Mouse (Mus musculus) liver, embryonic 13.5 days (tissue): ENCODE measurements around the gene Muc5ac. TPM values are rescaled to one million over a fixed set of nuclear protein-coding genes. Genes with fewer than 3 reads are reported as not detected.

Source experiments
- ATAC-seq: fragments of 200-750 bp; cut with Nextera tagmentation; 2 replicates; pipeline ENCODE4 v1.8.0; 2017; ENCODE audit warnings: low read depth, mild to moderate bottlenecking, moderate number of reproducible peaks, moderate library complexity
- DNase-seq: peaks from one replicate; pipeline ENCODE4 v3.0.0; 2022
- H3K27ac ChIP-seq: fragments of 300-500 bp; sonication (generic); 2 replicates; pipeline ENCODE4 v1.5.1; 2015; ENCODE audit warnings: moderate library complexity, mild to moderate bottlenecking, inconsistent platforms
- H3K27me3 ChIP-seq: fragments of 300-500 bp; sonication (generic); 2 replicates; pipeline ENCODE4 v1.6.1; 2015; ENCODE audit warnings: mild to moderate bottlenecking, inconsistent platforms
- H3K36me3 ChIP-seq: fragments of 300-500 bp; sonication (generic); 2 replicates; pipeline ENCODE4 v1.6.1; 2015; ENCODE audit warnings: mild to moderate bottlenecking, inconsistent platforms
- H3K4me1 ChIP-seq: fragments of 300-500 bp; sonication (generic); replicated peaks from 2 replicates; pipeline ENCODE4 v1.6.1; 2015; ENCODE audit warnings: inconsistent platforms
- H3K4me2 ChIP-seq: fragments of 300-500 bp; sonication (generic); 2 replicates; pipeline ENCODE4 v1.6.1; 2015; ENCODE audit warnings: inconsistent platforms, mild to moderate bottlenecking, moderate library complexity
- H3K4me3 ChIP-seq: fragments of 300-500 bp; sonication (generic); replicated peaks from 2 replicates; pipeline ENCODE4 v1.5.1; 2015; ENCODE audit warnings: mild to moderate bottlenecking, inconsistent platforms
- H3K9ac ChIP-seq: fragments of 300-500 bp; sonication (generic); 2 replicates; pipeline ENCODE4 v1.6.1; 2015; ENCODE audit warnings: mild to moderate bottlenecking, inconsistent platforms
- H3K9me3 ChIP-seq: fragments of 300-500 bp; sonication (generic); replicated peaks from 2 replicates; pipeline ENCODE4 v1.6.1; 2016; ENCODE audit warnings: inconsistent platforms
- WGBS: fragments of 180-500 bp; shearing (Covaris S2); methylation state at CpG from one replicate; pipeline ENCODE4 v1.1.7; 2015; ENCODE audit not compliant: insufficient replicate concordance; 5-methylcytosine and 5-hydroxymethylcytosine counted together
- polyA plus RNA-seq: library from polyadenylated mRNA; unstranded; fragments of >200 nt; fragmentation: Nextera tagmentation; extraction: Ambion mirVana; gene quantifications from 2 replicates; pipeline ENCODE4 v1.2.1, GENCODE M21; 2015

Muc5ac gene
- polyA plus RNA-seq, 1 experiment from 2014 or later, result not detected

DNA sequence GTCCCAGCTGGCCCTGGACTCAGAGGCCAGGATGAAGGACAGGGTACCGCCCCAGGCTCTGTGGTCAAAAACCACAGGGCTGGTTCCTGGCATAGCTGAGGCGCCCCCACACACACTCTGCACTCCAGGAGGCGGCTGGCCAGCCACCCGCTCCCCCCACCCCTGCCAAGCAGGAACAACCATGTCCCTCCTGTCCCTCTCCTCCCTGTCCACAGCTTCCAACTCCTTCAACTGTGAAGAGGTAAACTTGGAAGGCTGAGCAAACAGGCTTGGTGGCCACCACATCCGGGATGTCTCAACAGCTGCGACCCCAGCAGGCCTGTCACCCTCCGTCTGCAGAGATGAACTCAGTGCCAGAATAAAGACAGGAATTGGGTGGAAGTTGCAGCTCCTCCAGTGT is 47.2 kb downstream of the Muc5ac start:
- ATAC-seq, result no peak
- Histone ChIP-seq H3K9ac (no peak overlapping the region), H3K9me3 (no peaks in the 10 kb centered on the region), H3K4me3 (no peak overlapping the region), H3K27me3 (0 out of 2 replicates have a peak, but pooled peaks cover 11% of the 10 kb centered on the region), H3K4me2 (no peak overlapping the region), H3K36me3 (no peaks in the 10 kb centered on the region), H3K4me1 (0 out of 2 replicates have a peak, but pooled peaks cover 5% of the 10 kb centered on the region), H3K27ac (no peak overlapping the region)
- DNase-seq, result no peak
- WGBS, result 24% methylated on average over 7 of the region's 7 CpGs

DNA sequence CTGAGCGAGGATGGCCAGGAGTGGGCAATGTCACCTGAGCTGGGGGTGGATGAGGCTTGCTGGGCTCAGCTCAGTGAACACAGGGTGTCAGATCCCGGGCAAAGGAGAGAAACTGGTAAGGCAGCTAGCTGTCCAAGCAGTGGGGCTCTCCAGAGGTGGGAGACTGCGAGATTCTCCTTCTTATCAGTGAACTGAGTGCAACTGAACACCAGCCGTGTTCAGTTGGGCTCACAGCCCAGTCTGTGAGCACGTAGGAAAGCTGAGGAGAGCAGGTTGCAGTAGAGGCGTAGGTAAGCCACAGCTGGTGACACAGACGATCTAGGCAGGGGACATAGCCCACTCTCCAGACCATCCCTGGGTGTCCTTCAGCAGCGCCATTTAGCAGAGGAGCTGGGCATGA is 47.7 kb downstream of the Muc5ac start:
- no peak for ATAC-seq
- H3K4me2 ChIP-seq, result no peak overlapping the region
- 0 out of 2 replicates have a peak, but pooled peaks cover 5% of the 10 kb centered on the region for H3K4me1 ChIP-seq
- no peak overlapping the region for H3K4me3 ChIP-seq
- 0 out of 2 replicates have a peak, but pooled peaks cover 11% of the 10 kb centered on the region for H3K27me3 ChIP-seq
- no peak overlapping the region for H3K9ac ChIP-seq
- H3K9me3 ChIP-seq, result no peaks in the 10 kb centered on the region
- WGBS, result 40% methylated on average over 8 of the region's 8 CpGs
- no peak for DNase-seq
- H3K27ac ChIP-seq, result no peak overlapping the region
- H3K36me3 ChIP-seq, result no peaks in the 10 kb centered on the region

DNA sequence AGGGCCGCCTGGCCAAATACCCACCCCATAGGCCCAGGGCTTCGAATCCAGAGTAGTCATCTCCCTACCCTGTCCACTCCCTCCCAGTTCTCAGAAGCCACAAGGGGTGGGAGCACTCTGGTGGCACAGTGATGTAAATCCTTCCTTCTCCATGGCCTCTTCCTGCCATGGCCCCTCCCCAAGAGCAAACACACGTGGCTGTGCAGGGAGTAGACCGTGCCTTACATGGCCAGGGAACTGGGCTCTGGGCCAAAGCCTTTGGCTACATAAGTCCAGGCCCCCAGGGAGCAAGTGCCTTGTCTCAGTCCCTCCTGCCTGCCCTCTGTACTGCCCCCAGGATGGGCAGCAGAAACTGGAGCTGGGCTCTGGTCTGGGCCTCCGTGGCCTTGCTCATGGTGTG is 50.0 kb downstream of the Muc5ac start, which contains the start of gene Muc5b:
Gene Muc5b, plus strand, starts transcription at position 292 of the 400 bp plus-strand sequence.
- H3K4me2 ChIP-seq, result no peak within 1 kb of the TSS
- H3K4me1 ChIP-seq, result 0 out of 2 replicates have a peak, but pooled peaks cover 5% of the 10 kb centered on the region
- 37% methylated on average over 5 of the region's 5 CpGs for WGBS
- no peaks in the 10 kb centered on the region for H3K9me3 ChIP-seq
- H3K27ac ChIP-seq, result no peak within 1 kb of the TSS
- DNase-seq, result no peak
- peak; percentile 29; the same call in 1 of the 2 replicates for ATAC-seq
- peaks cover 11% of the 10 kb centered on the region; the same call in 1 of the 2 replicates for H3K27me3 ChIP-seq
- no peak within 1 kb of the TSS for H3K4me3 ChIP-seq
- no peaks in the 10 kb centered on the region for H3K36me3 ChIP-seq
- H3K9ac ChIP-seq, result no peak within 1 kb of the TSS

GRCm38 (mm10) chr7:141840354-141840753 is 51.6 kb downstream of the Muc5ac start:
- no peak for ATAC-seq
- WGBS, result 66% methylated on average over 10 of the region's 10 CpGs

GRCm38 (mm10) chr7:141861046-141861445 is 72.3 kb downstream of the Muc5ac start:
- no peak overlapping the region for H3K27ac ChIP-seq
- no peaks in the 10 kb centered on the region for H3K27me3 ChIP-seq
- no peak for DNase-seq
- H3K9me3 ChIP-seq, result no peaks in the 10 kb centered on the region
- no peak overlapping the region for H3K9ac ChIP-seq
- no peak overlapping the region for H3K4me3 ChIP-seq
- no peak overlapping the region for H3K4me2 ChIP-seq
- WGBS, result 27% methylated on average over 4 of the region's 4 CpGs
- ATAC-seq, result no peak
- no peaks in the 10 kb centered on the region for H3K36me3 ChIP-seq
- no peaks in the 10 kb centered on the region for H3K4me1 ChIP-seq

More at GRCm38 (mm10) chr7:141840354-141840753, 51.6 kb downstream of the Muc5ac start:
- Histone ChIP-seq H3K27me3 (peaks cover 5% of the 10 kb centered on the region; the same call in 1 of the 2 replicates), H3K36me3 (no peaks in the 10 kb centered on the region), H3K27ac (no peak overlapping the region), H3K9me3 (no peaks in the 10 kb centered on the region), H3K9ac (no peak overlapping the region), H3K4me1 (0 out of 2 replicates have a peak, but pooled peaks cover 5% of the 10 kb centered on the region), H3K4me2 (no peak overlapping the region), H3K4me3 (no peak overlapping the region)
- no peak for DNase-seq

Other genes starting within 250 kb of the Muc5ac start
- gene Chid1, start 249.1 kb upstream of the Muc5ac start, polyA plus RNA-seq, result 28.0 and 31.3 TPM in 2 replicates
- 65.4 and 73.2 TPM in 2 replicates for gene Ap2a2, start 226.8 kb upstream of the Muc5ac start, polyA plus RNA-seq
- gene Muc6, start 133.7 kb upstream of the Muc5ac start, polyA plus RNA-seq, result 1.1 and 1.7 TPM in 2 replicates
- gene Muc2, start 98.6 kb upstream of the Muc5ac start, polyA plus RNA-seq, result 0.03 and 0.05 TPM in 2 replicates
- gene Muc5b, start 50.1 kb downstream of the Muc5ac start, polyA plus RNA-seq, result 0.01 TPM in 1 of 2 replicates, not detected in the other
- gene Tollip, start 129.5 kb downstream of the Muc5ac start, polyA plus RNA-seq, result 20.0 and 24.0 TPM in 2 replicates
- gene Brsk2, start 160.8 kb downstream of the Muc5ac start, polyA plus RNA-seq, result 0.07 and 0.10 TPM in 2 replicates